Mouse (Mus musculus) MEL (cell line): ENCODE data around the gene Ndrg3. TPM values are rescaled to one million over a fixed set of nuclear protein-coding genes. Genes with fewer than 3 reads are reported as not detected.

Experiments used
- DNase-seq: peaks from one replicate; pipeline ENCODE4 v3.0.0; 2011; ENCODE audit warnings: low read depth, low spot score
- H3K27ac ChIP-seq: 2 replicates; pipeline ENCODE4 v1.5.1; 2012; ENCODE audit warnings: low read depth, mild to moderate bottlenecking, control low read depth, low read length, moderate library complexity; ENCODE audit not compliant: control insufficient read depth
- H3K27me3 ChIP-seq, 2 experiments: fragments of 150-350 bp in 1 of 2; sonication (generic) in 1 of 2; 2 replicates each; pipeline ENCODE4 v1.6.1; 2012; ENCODE audit warnings: low read length in 2 of 2, mild to moderate bottlenecking in 2 of 2, improper control_type of control experiment in 1 of 2, moderate library complexity in 1 of 2; ENCODE audit not compliant: insufficient read depth in 2 of 2, control insufficient read depth in 1 of 2
- H3K36me3 ChIP-seq, 2 experiments: 2 replicates each; pipeline ENCODE4 v1.6.1; 2012 to 2014; ENCODE audit warnings: low read length in 2 of 2, improper control_type of control experiment in 1 of 2, inconsistent platforms in 1 of 2, mild to moderate bottlenecking in 1 of 2; ENCODE audit not compliant: insufficient read depth in 2 of 2, control insufficient read depth in 1 of 2
- H3K4me1 ChIP-seq, 2 experiments: fragments of 150-350 bp in 1 of 2; sonication (generic) in 1 of 2; 2 replicates each; pipeline ENCODE4 v1.6.1; 2012; ENCODE audit warnings: low read length in 2 of 2, improper control_type of control experiment in 1 of 2, mild to moderate bottlenecking in 1 of 2; ENCODE audit not compliant: insufficient read depth in 2 of 2, control insufficient read depth in 1 of 2
- H3K4me3 ChIP-seq, 2 experiments: fragments of 150-350 bp in 1 of 2; sonication (generic) in 1 of 2; 2 replicates each; pipeline ENCODE4 v1.5.1; 2012; ENCODE audit warnings: low read depth in 2 of 2, low read length in 2 of 2, mild to moderate bottlenecking in 2 of 2, moderate library complexity in 2 of 2, control low read depth in 1 of 2, improper control_type of control experiment in 1 of 2; ENCODE audit not compliant: control insufficient read depth in 1 of 2, insufficient read depth in 1 of 2
- H3K79me2 ChIP-seq: 2 replicates; pipeline ENCODE4 v1.6.1; 2012; ENCODE audit warnings: mild to moderate bottlenecking, low read length, moderate library complexity; ENCODE audit not compliant: control insufficient read depth, poor library complexity, insufficient read depth
- H3K9ac ChIP-seq: 2 replicates; pipeline ENCODE4 v1.6.1; 2012; ENCODE audit warnings: low read depth, mild to moderate bottlenecking, control low read depth, low read length, moderate library complexity; ENCODE audit not compliant: control insufficient read depth, poor library complexity, severe bottlenecking
- H3K9me3 ChIP-seq: fragments of 150-350 bp; sonication (generic); replicated peaks from 2 replicates; pipeline ENCODE4 v1.6.1; 2012; ENCODE audit warnings: mild to moderate bottlenecking, low read length, improper control_type of control experiment, moderate library complexity; ENCODE audit not compliant: insufficient read depth
- BHLHE40 ChIP-seq: IDR thresholded peaks from 2 replicates; pipeline ENCODE4 v1.6.1; 2012; ENCODE audit warnings: low read depth, mild to moderate bottlenecking, inconsistent platforms, low read length, improper control_type of control experiment, borderline replicate concordance
- CHD1 ChIP-seq: IDR thresholded peaks from 2 replicates; pipeline ENCODE4 v1.6.1; 2012; ENCODE audit warnings: low read depth, mild to moderate bottlenecking, inconsistent platforms, low read length, improper control_type of control experiment
- CTCF ChIP-seq, 3 experiments: IDR thresholded peaks in 2 of 3; conservative IDR thresholded peaks in 1 of 3; 2 replicates each; pipeline ENCODE4 v1.5.1; 2011 to 2012; ENCODE audit warnings: low read length in 3 of 3, low read depth in 2 of 3, mild to moderate bottlenecking in 2 of 3, improper control_type of control experiment in 1 of 3, inconsistent platforms in 1 of 3, mixed read lengths in 1 of 3, moderate library complexity in 1 of 3; ENCODE audit not compliant: control insufficient read depth in 1 of 3, insufficient read depth in 1 of 3, poor library complexity in 1 of 3, severe bottlenecking in 1 of 3
- E2F4 ChIP-seq: IDR thresholded peaks from 2 replicates; pipeline ENCODE4 v1.6.1; 2011; ENCODE audit warnings: low read depth, low read length, improper control_type of control experiment, borderline replicate concordance
- EP300 ChIP-seq, 2 experiments: IDR thresholded peaks; 2 replicates each; pipeline ENCODE4 v1.6.1; 2011; ENCODE audit warnings: improper control_type of control experiment in 2 of 2, low read length in 2 of 2, low read depth in 1 of 2, mild to moderate bottlenecking in 1 of 2
- ETS1 ChIP-seq: IDR thresholded peaks from 2 replicates; pipeline ENCODE4 v1.6.1; 2012; ENCODE audit warnings: low read depth, mild to moderate bottlenecking, inconsistent platforms, low read length, improper control_type of control experiment, moderate library complexity
- GATA1 ChIP-seq: IDR thresholded peaks from 2 replicates; pipeline ENCODE4 v1.6.1; 2011; ENCODE audit warnings: low read depth, low read length, improper control_type of control experiment
- HCFC1 ChIP-seq: IDR thresholded peaks from 2 replicates; pipeline ENCODE4 v1.6.1; 2012; ENCODE audit warnings: low read depth, mild to moderate bottlenecking, inconsistent platforms, low read length, improper control_type of control experiment, moderate library complexity
- JUND ChIP-seq: IDR thresholded peaks from 2 replicates; pipeline ENCODE4 v1.6.1; 2011; ENCODE audit warnings: low read depth, mild to moderate bottlenecking, improper control_type of control experiment, low read length
- KAT2A ChIP-seq: conservative IDR thresholded peaks from 2 replicates; pipeline ENCODE4 v1.6.1; 2012; ENCODE audit warnings: low read depth, low read length, improper control_type of control experiment, inconsistent platforms
- MAFK ChIP-seq: IDR thresholded peaks from 2 replicates; pipeline ENCODE4 v1.6.1; 2011; ENCODE audit warnings: low read depth, mild to moderate bottlenecking, low read length, improper control_type of control experiment, borderline replicate concordance
- MAX ChIP-seq: IDR thresholded peaks from 2 replicates; pipeline ENCODE4 v1.6.1; 2011; ENCODE audit warnings: low read length, improper control_type of control experiment
- MAZ ChIP-seq: IDR thresholded peaks from 2 replicates; pipeline ENCODE4 v1.6.1; 2012; ENCODE audit warnings: low read depth, mild to moderate bottlenecking, inconsistent platforms, low read length, improper control_type of control experiment
- MEF2A ChIP-seq: IDR thresholded peaks from 2 replicates; pipeline ENCODE4 v1.6.1; 2014; ENCODE audit warnings: low read depth, mild to moderate bottlenecking, inconsistent platforms, low read length, improper control_type of control experiment; ENCODE audit not compliant: poor library complexity, insufficient replicate concordance, severe bottlenecking; ENCODE audit errors: extremely low read depth
- MXI1 ChIP-seq: IDR thresholded peaks from 2 replicates; pipeline ENCODE4 v1.6.1; 2011; ENCODE audit warnings: mild to moderate bottlenecking, low read depth, low read length, improper control_type of control experiment
- NRF1 ChIP-seq: IDR thresholded peaks from 2 replicates; pipeline ENCODE4 v1.6.1; 2014; ENCODE audit warnings: low read depth, mild to moderate bottlenecking, inconsistent platforms, low read length, improper control_type of control experiment, moderate library complexity; ENCODE audit not compliant: poor library complexity, insufficient read depth, severe bottlenecking
- RAD21 ChIP-seq: IDR thresholded peaks from 2 replicates; pipeline ENCODE4 v1.6.1; 2011; ENCODE audit warnings: mild to moderate bottlenecking, low read depth, low read length, improper control_type of control experiment
- SIN3A ChIP-seq: IDR thresholded peaks from 2 replicates; pipeline ENCODE4 v1.6.1; 2012; ENCODE audit warnings: low read length, improper control_type of control experiment, inconsistent platforms
- SMC3 ChIP-seq: IDR thresholded peaks from 2 replicates; pipeline ENCODE4 v1.6.1; 2011; ENCODE audit warnings: low read depth, low read length, improper control_type of control experiment
- TAL1 ChIP-seq: IDR thresholded peaks from 2 replicates; pipeline ENCODE4 v1.6.1; 2012; ENCODE audit warnings: mild to moderate bottlenecking, inconsistent platforms, low read length, moderate library complexity, mixed read lengths
- TBP ChIP-seq: IDR thresholded peaks from 2 replicates; pipeline ENCODE4 v1.8.0; 2011; ENCODE audit warnings: low read depth, low read length, improper control_type of control experiment
- TCF12 ChIP-seq: IDR thresholded peaks from 2 replicates; pipeline ENCODE4 v1.6.1; 2014; ENCODE audit warnings: low read depth, mild to moderate bottlenecking, inconsistent platforms, low read length, improper control_type of control experiment, moderate library complexity
- USF1 ChIP-seq: IDR thresholded peaks from 2 replicates; pipeline ENCODE4 v1.6.1; 2014; ENCODE audit warnings: low read depth, mild to moderate bottlenecking, inconsistent platforms, low read length, improper control_type of control experiment, moderate library complexity
- USF2 ChIP-seq, 2 experiments: IDR thresholded peaks; 2 replicates each; pipeline ENCODE4 v1.6.1; 2011 to 2012; ENCODE audit warnings: improper control_type of control experiment in 2 of 2, low read length in 2 of 2, borderline replicate concordance in 1 of 2, inconsistent platforms in 1 of 2, low read depth in 1 of 2, mild to moderate bottlenecking in 1 of 2; ENCODE audit not compliant: insufficient read depth in 1 of 2
- ZC3H11A ChIP-seq: IDR thresholded peaks from 2 replicates; pipeline ENCODE4 v1.6.1; 2012; ENCODE audit warnings: low read depth, mild to moderate bottlenecking, inconsistent platforms, low read length, improper control_type of control experiment
- ZKSCAN1 ChIP-seq: IDR thresholded peaks from 2 replicates; pipeline ENCODE4 v1.6.1; 2012; ENCODE audit warnings: low read depth, mild to moderate bottlenecking, inconsistent platforms, low read length, improper control_type of control experiment, moderate library complexity
- ZMIZ1 ChIP-seq: IDR thresholded peaks from 2 replicates; pipeline ENCODE4 v1.6.1; 2012; ENCODE audit warnings: low read depth, mild to moderate bottlenecking, inconsistent platforms, low read length, improper control_type of control experiment, moderate library complexity
- ZNF384 ChIP-seq: IDR thresholded peaks from 2 replicates; pipeline ENCODE4 v1.6.1; 2012; ENCODE audit warnings: low read depth, mild to moderate bottlenecking, inconsistent platforms, low read length, improper control_type of control experiment
- polyA plus RNA-seq, 2 experiments: library from polyadenylated mRNA; stranded (reverse) in 1 of 2; unstranded in 1 of 2; fragments of >175 nt in 1 of 2; fragments of >200 nt in 1 of 2; gene quantifications; 2 replicates each; pipeline versions ENCODE4 v1.2.1 to v1.2.4; 2012; ENCODE audit warnings: low replicate concordance in 2 of 2, low read depth in 1 of 2; ENCODE audit not compliant: insufficient read length in 2 of 2, insufficient read depth in 1 of 2, missing spikeins in 1 of 2
- total RNA-seq: library from RNA; depleted of rRNA; stranded (reverse); fragments of 300-350 nt; gene quantifications from 2 replicates; pipeline ENCODE4 v1.2.3, GENCODE M21; 2012

Ndrg3 gene
- total and polyA plus RNA-seq, 3 experiments: 19.0 to 39.6 TPM; not detected in 1

GRCm38 (mm10) chr2:156904976-156905717, 86.7 kb downstream of the Ndrg3 start:
- Histone ChIP-seq H3K9ac (no peak overlapping the region), H3K79me2 (no peaks in the 10 kb centered on the region), H3K4me1 (no peaks in the 10 kb centered on the region), H3K27me3 (peaks cover 0 to 1% of the 10 kb centered on the region in 2 experiments; a peak in 2 of 4 replicates), H3K36me3 (no peaks in the 10 kb centered on the region), H3K27ac (no peak overlapping the region), H3K9me3 (no peaks in the 10 kb centered on the region), H3K4me3 (no peak overlapping the region)
- no peak for TF ChIP-seq ZNF384
- TF ChIP-seq CHD1: no peak
- no peak for TF ChIP-seq TBP
- TF ChIP-seq ETS1: no peak
- no peak for TF ChIP-seq E2F4
- TF ChIP-seq ZKSCAN1: no peak
- no peak for TF ChIP-seq TCF12
- no peak for TF ChIP-seq MAZ
- TF ChIP-seq NRF1: no peak
- no peak for TF ChIP-seq USF1
- peak; percentile 33; the same call in 1 of the 2 replicates for TF ChIP-seq SMC3
- no peak for TF ChIP-seq SIN3A
- no peak for TF ChIP-seq MAX
- no peak for TF ChIP-seq KAT2A
- no peak for TF ChIP-seq MAFK
- TF ChIP-seq BHLHE40: no peak
- no peak for TF ChIP-seq TAL1
- no peak for TF ChIP-seq EP300 (IDR thresholded peaks at IDR 0.05; ENCODE audit: low read depth in 1 of 2, low read length in 2 of 2)
- no peak for TF ChIP-seq MEF2A
- TF ChIP-seq ZMIZ1: no peak
- no peak for TF ChIP-seq JUND
- no peak for TF ChIP-seq USF2 (IDR thresholded peaks at IDR 0.05; ENCODE audit: borderline replicate concordance in 1 of 2, insufficient read depth in 1 of 2, low read depth in 1 of 2, low read length in 2 of 2)
- TF ChIP-seq ZC3H11A: peak; percentile 19; the same call in 1 of the 2 replicates
- TF ChIP-seq MXI1: no peak
- TF ChIP-seq RAD21: peak; percentile 31
- TF ChIP-seq CTCF (IDR thresholded peaks at IDR 0.05 in 2 of 3, conservative IDR thresholded peaks at IDR 0.05 in 1 of 3; ENCODE audit: control insufficient read depth in 1 of 3, insufficient read depth in 1 of 3, low read depth in 2 of 3, low read length in 3 of 3, poor library complexity in 1 of 3, severe bottlenecking in 1 of 3): peak in 2 of 3 experiments; percentile 25 to 40; a peak in 3 of 6 replicates
- no peak for TF ChIP-seq HCFC1
- TF ChIP-seq GATA1: 0 out of 2 replicates have a peak, but pooled peaks have one; percentile 22
- DNase-seq: peak; percentile 54
